Comparison of ENCODE assay signal across 8 mouse cellular contexts in the genomic region with DNA sequence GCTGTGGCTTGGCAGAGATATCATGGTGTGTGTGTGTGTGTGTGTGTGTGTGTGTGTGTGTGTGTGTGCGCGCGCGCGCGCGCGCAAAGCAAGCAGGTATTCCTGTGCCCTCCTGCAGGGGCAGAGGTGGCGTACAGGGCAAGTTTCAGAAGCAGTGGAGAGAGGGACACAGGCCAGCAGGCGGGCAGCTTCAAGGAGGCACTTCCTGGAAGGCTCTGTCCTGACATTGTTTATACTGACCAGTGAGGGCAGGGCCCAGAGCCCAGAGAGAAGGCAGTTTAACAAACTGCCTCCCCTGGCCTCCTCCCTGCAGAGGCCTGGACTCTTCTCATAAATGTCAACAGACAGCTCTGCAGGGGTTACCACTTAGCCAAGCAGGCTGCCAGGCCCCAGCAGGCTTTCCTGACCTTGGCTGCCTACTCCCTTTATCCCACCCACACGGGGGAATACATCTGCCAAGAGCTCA. TPM values are rescaled to one million over a fixed set of nuclear protein-coding genes. Genes with fewer than 3 reads are reported as not detected.
DNase-seq lines count a peak whose midpoint lies in the region; ATAC-seq and TF ChIP-seq lines count a peak whose summit lies in the region.

No protein-coding gene starts in this region.

- H3K9ac ChIP-seq in forebrain, embryonic 13.5 days = no peak overlapping the region
- no peak overlapping the region for H3K9ac ChIP-seq in hindbrain, postnatal 0 days (replicated peaks; ENCODE audit: low read length)
- H3K9ac ChIP-seq in liver, embryonic 13.5 days = no peak overlapping the region

- no peaks in the 10 kb centered on the region for H3K36me3 ChIP-seq in forebrain, embryonic 10.5 days (replicated peaks)
- H3K36me3 ChIP-seq in forebrain, embryonic 13.5 days (ENCODE audit: poor library complexity, severe bottlenecking) = no peaks in the 10 kb centered on the region
- no peaks in the 10 kb centered on the region for H3K36me3 ChIP-seq in hindbrain, postnatal 0 days (ENCODE audit: insufficient read depth, low read length)
- H3K36me3 ChIP-seq in liver, embryonic 13.5 days = 0 out of 2 replicates have a peak, but pooled peaks cover 2% of the 10 kb centered on the region

- peak; percentile 28; the same call in 1 of the 2 replicates for TF ChIP-seq CTCF in hindbrain, postnatal 0 days (IDR thresholded peaks at IDR 0.05; ENCODE audit: low read depth)

- no peak for DNase-seq in forebrain, embryonic 10.5 days (ENCODE audit: extremely low spot score, low spot score)
- peak; percentile 71 for DNase-seq in urinary bladder, postnatal 14 days (ENCODE audit: low spot score)
- DNase-seq in urinary bladder, postnatal 4 days (ENCODE audit: low spot score in 2 of 2) = no peak
- peak; percentile 61 for DNase-seq in hindbrain, postnatal 0 days (ENCODE audit: low spot score)
- no peak for DNase-seq in liver, embryonic 13.5 days
- peak; percentile 43 for DNase-seq in testis, postnatal 14 days (ENCODE audit: low spot score)

- no peaks in the 10 kb centered on the region for H3K9me3 ChIP-seq in forebrain, embryonic 10.5 days
- H3K9me3 ChIP-seq in forebrain, embryonic 13.5 days (replicated peaks) = no peaks in the 10 kb centered on the region
- no peaks in the 10 kb centered on the region for H3K9me3 ChIP-seq in hindbrain, postnatal 0 days (ENCODE audit: low read length)
- H3K9me3 ChIP-seq in liver, embryonic 13.5 days (replicated peaks) = no peaks in the 10 kb centered on the region

- peaks cover 34% of the 10 kb centered on the region for H3K4me1 ChIP-seq in forebrain, embryonic 10.5 days
- H3K4me1 ChIP-seq in forebrain, embryonic 13.5 days = peaks cover 8% of the 10 kb centered on the region
- H3K4me1 ChIP-seq in hindbrain, postnatal 0 days (ENCODE audit: insufficient read depth, low read length) = peaks cover 9% of the 10 kb centered on the region; the same call in 1 of the 2 replicates
- peaks cover 26% of the 10 kb centered on the region for H3K4me1 ChIP-seq in liver, embryonic 13.5 days (replicated peaks)

- no peak for ATAC-seq in forebrain, embryonic 13.5 days
- peak; percentile 83 for ATAC-seq in hindbrain, postnatal 0 days
- ATAC-seq in liver, embryonic 13.5 days (ENCODE audit: low read depth) = peak; percentile 55
- no peak for ATAC-seq in megakaryocyte, adult 5-6 weeks (ENCODE audit: poor library complexity, severe bottlenecking)

- H3K4me2 ChIP-seq in forebrain, embryonic 13.5 days = no peak overlapping the region
- no peak overlapping the region for H3K4me2 ChIP-seq in hindbrain, postnatal 0 days (ENCODE audit: low read depth, low read length)
- H3K4me2 ChIP-seq in liver, embryonic 13.5 days = no peak overlapping the region

- no peak overlapping the region for H3K4me3 ChIP-seq in forebrain, embryonic 10.5 days
- H3K4me3 ChIP-seq in forebrain, embryonic 13.5 days = no peak overlapping the region
- no peak overlapping the region for H3K4me3 ChIP-seq in hindbrain, postnatal 0 days (ENCODE audit: low read length)
- H3K4me3 ChIP-seq in liver, embryonic 13.5 days (replicated peaks) = no peak overlapping the region

- H3K27ac ChIP-seq in forebrain, embryonic 10.5 days = peak overlapping the region; percentile 74
- H3K27ac ChIP-seq in forebrain, embryonic 13.5 days = no peak overlapping the region
- peak overlapping the region; percentile 16; the same call in 1 of the 2 replicates for H3K27ac ChIP-seq in hindbrain, postnatal 0 days
- H3K27ac ChIP-seq in liver, embryonic 13.5 days = peak overlapping the region; percentile 34; the same call in 1 of the 2 replicates

- WGBS in forebrain, embryonic 10.5 days = 65% methylated on average over 11 of the region's 11 CpGs
- WGBS in forebrain, embryonic 13.5 days = 85% methylated on average over 11 of the region's 11 CpGs
- WGBS in hindbrain, postnatal 0 days = 58% methylated on average over 11 of the region's 11 CpGs
- WGBS in liver, embryonic 13.5 days (ENCODE audit: insufficient replicate concordance) = 82% methylated on average over 11 of the region's 11 CpGs

- H3K27me3 ChIP-seq in forebrain, embryonic 10.5 days (ENCODE audit: poor library complexity, severe bottlenecking) = no peaks in the 10 kb centered on the region
- no peaks in the 10 kb centered on the region for H3K27me3 ChIP-seq in forebrain, embryonic 13.5 days
- no peaks in the 10 kb centered on the region for H3K27me3 ChIP-seq in hindbrain, postnatal 0 days (ENCODE audit: insufficient read depth, low read length)
- no peaks in the 10 kb centered on the region for H3K27me3 ChIP-seq in liver, embryonic 13.5 days

RNA-seq across cellular contexts. Expression of a gene that starts 31.1 kb away (rescaled TPM):
- 65.8 and 71.0 TPM in 2 replicates for polyA plus RNA-seq in forebrain, embryonic 10.5 days (2016; fragmentation: Nextera tagmentation; extraction: Ambion mirVana)
- polyA plus RNA-seq in forebrain, embryonic 13.5 days (2015; fragmentation: Nextera tagmentation; extraction: Ambion mirVana) = 22.8 and 29.5 TPM in 2 replicates
- total RNA-seq in hindbrain, postnatal 0 days (2014; rRNA removed) = 55.3 and 55.4 TPM in 2 replicates
- polyA plus RNA-seq in hindbrain, postnatal 0 days (2015; fragmentation: Nextera tagmentation; extraction: Ambion mirVana) = 46.1 and 46.7 TPM in 2 replicates
- polyA plus RNA-seq in liver, embryonic 13.5 days (2015; fragmentation: Nextera tagmentation; extraction: Ambion mirVana) = 37.8 and 52.3 TPM in 2 replicates
- total RNA-seq in megakaryocyte, adult 5-6 weeks (2015) = 27.5 and 30.6 TPM in 2 replicates
- 6.1 and 9.3 TPM in 2 replicates for total RNA-seq in megakaryocyte, adult 5-6 weeks (2017)

RNA-seq across cellular contexts. Expression of a gene that starts 43.8 kb away (rescaled TPM):
- polyA plus RNA-seq in forebrain, embryonic 10.5 days (2016; fragmentation: Nextera tagmentation; extraction: Ambion mirVana) = 8.1 TPM in 2 replicates
- polyA plus RNA-seq in forebrain, embryonic 13.5 days (2015; fragmentation: Nextera tagmentation; extraction: Ambion mirVana) = 5.8 and 6.6 TPM in 2 replicates
- 34.4 and 39.3 TPM in 2 replicates for total RNA-seq in hindbrain, postnatal 0 days (2014; rRNA removed)
- polyA plus RNA-seq in hindbrain, postnatal 0 days (2015; fragmentation: Nextera tagmentation; extraction: Ambion mirVana) = 19.7 and 20.4 TPM in 2 replicates
- 4.3 and 5.1 TPM in 2 replicates for polyA plus RNA-seq in liver, embryonic 13.5 days (2015; fragmentation: Nextera tagmentation; extraction: Ambion mirVana)
- total RNA-seq in megakaryocyte, adult 5-6 weeks (2015) = 33.6 and 37.0 TPM in 2 replicates
- 23.2 and 24.1 TPM in 2 replicates for total RNA-seq in megakaryocyte, adult 5-6 weeks (2017)

Comparison
In these comparisons a context has a peak if more than half of its experiments do, and no peak if none do; other contexts are left out.
1. DNase-seq: peak in urinary bladder, postnatal 14 days (single experiment), hindbrain, postnatal 0 days (single experiment) and testis, postnatal 14 days (single experiment); none in forebrain, embryonic 10.5 days (single experiment), urinary bladder, postnatal 4 days (0 of 2) and liver, embryonic 13.5 days (single experiment).
2. ATAC-seq: peak in hindbrain, postnatal 0 days (single experiment) and liver, embryonic 13.5 days (single experiment); none in forebrain, embryonic 13.5 days (single experiment) and megakaryocyte, adult 5-6 weeks (single experiment).